Mouse (Mus musculus): Measurements from ENCODE around the gene Aox2. TPM values are rescaled to one million over a fixed set of nuclear protein-coding genes. Genes with fewer than 3 reads are reported as not detected.
A peak's percentile ranks its signal among the peaks of the same experiment; 100 is the strongest.

Aox2 gene
- polyA plus RNA-seq, 1 experiment = not detected

- no peak overlapping the region for H3K27ac ChIP-seq (ENCODE audit: insufficient read depth, low read depth, low read length)
- H3K4me1 ChIP-seq (ENCODE audit: control insufficient read depth, insufficient read depth, low read length) = peaks cover 9% of the 10 kb centered on the region
- TF ChIP-seq POLR2A (IDR thresholded peaks at IDR 0.05; ENCODE audit: borderline replicate concordance, low read depth, low read length) (no peak), CTCF (IDR thresholded peaks at IDR 0.05; ENCODE audit: low read depth, low read length) (no peak)
- peak overlapping the region; percentile 83 for H3K4me3 ChIP-seq (ENCODE audit: insufficient read depth, low read length)
These were observed 113.5 kb downstream of the Aox2 start for GRCm38 (mm10) chr1:58391421-58392267.

GRCm38 (mm10) chr1:58392268-58392651 is 114.1 kb downstream of the Aox2 start:
- Histone ChIP-seq H3K27ac (ENCODE audit: insufficient read depth, low read depth, low read length) (peak overlapping the region; percentile 92), H3K4me3 (ENCODE audit: insufficient read depth, low read length) (peak overlapping the region; percentile 83), H3K4me1 (ENCODE audit: control insufficient read depth, insufficient read depth, low read length) (peaks cover 9% of the 10 kb centered on the region)
- no peak for TF ChIP-seq POLR2A (IDR thresholded peaks at IDR 0.05; ENCODE audit: borderline replicate concordance, low read depth, low read length)
- no peak for TF ChIP-seq CTCF (IDR thresholded peaks at IDR 0.05; ENCODE audit: low read depth, low read length)

GRCm38 (mm10) chr1:58392652-58393283 is 114.6 kb downstream of the Aox2 start, which contains the start of gene Bzw1:
Gene Bzw1, plus strand, starts transcription at chr1:58392898.
- peaks cover 9% of the 10 kb centered on the region for H3K4me1 ChIP-seq (ENCODE audit: control insufficient read depth, insufficient read depth, low read length)
- TF ChIP-seq POLR2A (IDR thresholded peaks at IDR 0.05; ENCODE audit: borderline replicate concordance, low read depth, low read length) (peak; percentile 59; the same call in 1 of the 2 replicates), CTCF (IDR thresholded peaks at IDR 0.05; ENCODE audit: low read depth, low read length) (no peak)
- peak within 1 kb of the TSS; percentile 83 for H3K4me3 ChIP-seq (ENCODE audit: insufficient read depth, low read length)
- peak within 1 kb of the TSS; percentile 92 for H3K27ac ChIP-seq (ENCODE audit: insufficient read depth, low read depth, low read length)

- TF ChIP-seq CTCF (IDR thresholded peaks at IDR 0.05; ENCODE audit: low read depth, low read length) (no peak), POLR2A (IDR thresholded peaks at IDR 0.05; ENCODE audit: borderline replicate concordance, low read depth, low read length) (no peak)
- Histone ChIP-seq H3K27ac (ENCODE audit: insufficient read depth, low read depth, low read length) (peak overlapping the region; percentile 92), H3K4me3 (ENCODE audit: insufficient read depth, low read length) (peak overlapping the region; percentile 83), H3K4me1 (ENCODE audit: control insufficient read depth, insufficient read depth, low read length) (peaks cover 9% of the 10 kb centered on the region)
These were observed 115.4 kb downstream of the Aox2 start for GRCm38 (mm10) chr1:58393284-58394195.

GRCm38 (mm10) chr1:58395341-58395740 is 117.2 kb downstream of the Aox2 start:
- TF ChIP-seq CTCF (IDR thresholded peaks at IDR 0.05; ENCODE audit: low read depth, low read length) = no peak
- TF ChIP-seq POLR2A (IDR thresholded peaks at IDR 0.05; ENCODE audit: borderline replicate concordance, low read depth, low read length) = no peak
- H3K4me3 ChIP-seq (ENCODE audit: insufficient read depth, low read length) = no peak overlapping the region
- H3K27ac ChIP-seq (ENCODE audit: insufficient read depth, low read depth, low read length) = no peak overlapping the region
- H3K4me1 ChIP-seq (ENCODE audit: control insufficient read depth, insufficient read depth, low read length) = peaks cover 6% of the 10 kb centered on the region

GRCm38 (mm10) chr1:58396179-58396578 is 118.1 kb downstream of the Aox2 start:
- no peak overlapping the region for H3K27ac ChIP-seq (ENCODE audit: insufficient read depth, low read depth, low read length)
- TF ChIP-seq POLR2A (IDR thresholded peaks at IDR 0.05; ENCODE audit: borderline replicate concordance, low read depth, low read length) = no peak
- TF ChIP-seq CTCF (IDR thresholded peaks at IDR 0.05; ENCODE audit: low read depth, low read length) = no peak
- H3K4me3 ChIP-seq (ENCODE audit: insufficient read depth, low read length) = no peak overlapping the region
- H3K4me1 ChIP-seq (ENCODE audit: control insufficient read depth, insufficient read depth, low read length) = peaks cover 4% of the 10 kb centered on the region

- no peak overlapping the region for H3K27ac ChIP-seq (ENCODE audit: insufficient read depth, low read depth, low read length)
- no peak overlapping the region for H3K4me3 ChIP-seq (ENCODE audit: insufficient read depth, low read length)
- TF ChIP-seq POLR2A (IDR thresholded peaks at IDR 0.05; ENCODE audit: borderline replicate concordance, low read depth, low read length) = no peak
- no peak for TF ChIP-seq CTCF (IDR thresholded peaks at IDR 0.05; ENCODE audit: low read depth, low read length)
These were observed 119.6 kb downstream of the Aox2 start for GRCm38 (mm10) chr1:58397731-58398130.

GRCm38 (mm10) chr1:58401396-58401795 is 123.3 kb downstream of the Aox2 start:
- Histone ChIP-seq H3K4me1 (ENCODE audit: control insufficient read depth, insufficient read depth, low read length) (0 out of 2 replicates have a peak, but pooled peaks cover 3% of the 10 kb centered on the region), H3K27ac (ENCODE audit: insufficient read depth, low read depth, low read length) (no peak overlapping the region), H3K4me3 (ENCODE audit: insufficient read depth, low read length) (no peak overlapping the region)
- TF ChIP-seq CTCF (IDR thresholded peaks at IDR 0.05; ENCODE audit: low read depth, low read length) (no peak), POLR2A (IDR thresholded peaks at IDR 0.05; ENCODE audit: borderline replicate concordance, low read depth, low read length) (no peak)

More at GRCm38 (mm10) chr1:58397731-58398130, 119.6 kb downstream of the Aox2 start:
- H3K4me1 ChIP-seq (ENCODE audit: control insufficient read depth, insufficient read depth, low read length) = peaks cover 3% of the 10 kb centered on the region; the same call in 1 of the 2 replicates

- H3K4me1 ChIP-seq (ENCODE audit: control insufficient read depth, insufficient read depth, low read length) = 0 out of 2 replicates have a peak, but pooled peaks cover 3% of the 10 kb centered on the region
- TF ChIP-seq CTCF (IDR thresholded peaks at IDR 0.05; ENCODE audit: low read depth, low read length) (no peak), POLR2A (IDR thresholded peaks at IDR 0.05; ENCODE audit: borderline replicate concordance, low read depth, low read length) (no peak)
These were observed 125.6 kb downstream of the Aox2 start for GRCm38 (mm10) chr1:58403745-58404144.

More at GRCm38 (mm10) chr1:58403745-58404144, 125.6 kb downstream of the Aox2 start:
- Histone ChIP-seq H3K4me3 (ENCODE audit: insufficient read depth, low read length) (no peak overlapping the region), H3K27ac (ENCODE audit: insufficient read depth, low read depth, low read length) (no peak overlapping the region)

Data from bone marrow macrophage, adult 2 months (primary cell).